Mouse (Mus musculus) forebrain, embryonic 12.5 days (tissue): ENCODE measurements around the gene Ube2a. TPM values are rescaled to one million over a fixed set of nuclear protein-coding genes. Genes with fewer than 3 reads are reported as not detected.

ENCODE experiments used
- ATAC-seq: fragments of 200-750 bp; cut with Nextera tagmentation; 2 replicates; pipeline ENCODE4 v1.8.0; 2017; ENCODE audit warnings: moderate TSS enrichment; ENCODE audit not compliant: low FRiP score
- H3K27ac ChIP-seq: fragments of 300-500 bp; sonication (generic); 2 replicates; pipeline ENCODE4 v1.5.1; 2016; ENCODE audit warnings: mild to moderate bottlenecking
- H3K27me3 ChIP-seq: fragments of 300-500 bp; sonication (generic); 2 replicates; pipeline ENCODE4 v1.6.1; 2016; ENCODE audit warnings: mild to moderate bottlenecking
- H3K36me3 ChIP-seq: fragments of 300-500 bp; sonication (generic); replicated peaks from 2 replicates; pipeline ENCODE4 v1.6.1; 2016; ENCODE audit warnings: mild to moderate bottlenecking
- H3K4me1 ChIP-seq: fragments of 300-500 bp; sonication (generic); 2 replicates; pipeline ENCODE4 v1.6.1; 2016
- H3K4me2 ChIP-seq: fragments of 300-500 bp; sonication (generic); 2 replicates; pipeline ENCODE4 v1.6.1; 2016; ENCODE audit warnings: mild to moderate bottlenecking, moderate library complexity
- H3K4me3 ChIP-seq: fragments of 300-500 bp; sonication (generic); replicated peaks from 2 replicates; pipeline ENCODE4 v1.5.1; 2016; ENCODE audit warnings: mild to moderate bottlenecking
- H3K9ac ChIP-seq: fragments of 300-500 bp; sonication (generic); 2 replicates; pipeline ENCODE4 v1.6.1; 2016; ENCODE audit warnings: mild to moderate bottlenecking
- H3K9me3 ChIP-seq: fragments of 300-500 bp; sonication (generic); 2 replicates; pipeline ENCODE4 v1.6.1; 2016
- WGBS: fragments of 180-500 bp; shearing (Covaris S2); methylation state at CpG from one replicate; pipeline ENCODE4 v1.1.7; 2016; 5-methylcytosine and 5-hydroxymethylcytosine counted together
- polyA plus RNA-seq: library from polyadenylated mRNA; unstranded; fragments of >200 nt; fragmentation: Nextera tagmentation; extraction: Ambion mirVana; gene quantifications from 2 replicates; pipeline ENCODE4 v1.2.1, GENCODE M21; 2016

The Ube2a gene
- polyA plus RNA-seq, 1 experiment from 2014 or later = 120 TPM

DNA sequence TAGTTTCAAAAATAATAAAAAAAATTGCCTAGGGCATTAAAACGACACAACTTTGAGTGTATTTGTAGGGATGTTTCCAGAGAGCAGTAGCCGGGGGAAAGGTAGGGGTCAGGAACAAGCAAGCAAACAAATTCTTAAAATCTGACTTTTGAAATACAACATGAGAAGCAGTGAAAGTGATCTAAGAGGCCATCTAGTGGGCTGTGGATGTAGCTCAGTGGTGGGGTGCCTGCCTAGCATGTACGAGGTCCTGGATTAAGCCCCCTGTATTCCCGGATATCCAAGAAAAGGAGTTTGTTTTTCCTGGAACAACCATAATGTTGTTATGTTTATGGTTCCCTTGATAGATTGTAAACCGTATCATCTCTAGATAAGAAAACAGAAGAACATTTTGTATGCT is 32.8 kb downstream of the Ube2a start:
- Histone ChIP-seq H3K36me3 (no peaks in the 10 kb centered on the region), H3K4me2 (no peak overlapping the region), H3K9me3 (no peaks in the 10 kb centered on the region), H3K27ac (no peak overlapping the region), H3K27me3 (no peaks in the 10 kb centered on the region), H3K4me1 (no peaks in the 10 kb centered on the region), H3K9ac (no peak overlapping the region), H3K4me3 (no peak overlapping the region)
- 46% methylated on average over 5 of the region's 5 CpGs for WGBS
- ATAC-seq = no peak

DNA sequence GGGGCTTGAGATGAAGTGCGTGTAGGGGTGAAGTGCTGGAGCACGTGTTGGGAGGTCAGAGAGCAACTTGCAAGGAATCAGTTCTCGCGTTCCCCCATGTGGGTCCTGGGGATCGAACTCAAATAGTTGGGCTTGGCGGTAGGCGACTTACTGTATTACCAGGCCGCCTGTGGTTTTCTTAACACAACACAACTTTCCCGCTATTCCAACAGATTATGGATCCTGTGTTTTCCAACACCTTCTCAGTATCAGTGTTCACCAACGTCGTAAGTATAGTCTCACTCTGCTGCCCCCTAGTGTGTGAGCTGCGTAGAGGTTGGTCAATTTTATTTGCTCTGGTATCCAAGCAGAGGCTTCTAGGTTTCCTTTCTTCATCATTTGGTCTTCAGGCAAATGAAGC is 37.6 kb downstream of the Ube2a start:
- Histone ChIP-seq H3K9me3 (no peaks in the 10 kb centered on the region), H3K4me1 (no peaks in the 10 kb centered on the region), H3K27me3 (no peaks in the 10 kb centered on the region), H3K9ac (no peak overlapping the region), H3K27ac (no peak overlapping the region), H3K4me2 (no peak overlapping the region), H3K4me3 (no peak overlapping the region), H3K36me3 (no peaks in the 10 kb centered on the region)
- ATAC-seq = no peak
- 45% methylated on average over 12 of the region's 12 CpGs for WGBS

DNA sequence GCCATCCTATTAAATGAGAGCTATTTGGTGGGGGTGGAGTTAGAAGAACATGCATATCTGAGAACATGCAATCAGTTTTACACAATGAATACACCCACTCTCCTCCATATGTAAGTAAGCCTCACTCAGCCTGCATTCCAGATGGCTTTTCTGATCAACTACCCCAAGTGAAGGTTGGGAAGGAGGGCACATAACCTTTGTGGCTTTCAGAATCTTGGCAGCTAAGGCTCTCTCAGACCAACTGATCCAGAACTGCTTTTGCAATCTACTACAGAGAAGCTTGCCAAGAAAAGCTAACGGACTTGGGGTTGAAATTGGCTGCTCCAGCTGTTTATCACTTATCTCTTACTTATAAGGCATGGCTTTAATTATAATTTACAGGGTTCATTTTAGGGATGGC is 44.0 kb downstream of the Ube2a start:
- H3K36me3 ChIP-seq = no peaks in the 10 kb centered on the region
- H3K27me3 ChIP-seq = no peaks in the 10 kb centered on the region
- no peak overlapping the region for H3K9ac ChIP-seq
- no peak for ATAC-seq
- H3K27ac ChIP-seq = no peak overlapping the region
- WGBS = 97% methylated on average over 1 of the region's 1 CpGs
- no peak overlapping the region for H3K4me2 ChIP-seq
- H3K9me3 ChIP-seq = no peaks in the 10 kb centered on the region
- H3K4me3 ChIP-seq = no peak overlapping the region
- no peaks in the 10 kb centered on the region for H3K4me1 ChIP-seq

DNA sequence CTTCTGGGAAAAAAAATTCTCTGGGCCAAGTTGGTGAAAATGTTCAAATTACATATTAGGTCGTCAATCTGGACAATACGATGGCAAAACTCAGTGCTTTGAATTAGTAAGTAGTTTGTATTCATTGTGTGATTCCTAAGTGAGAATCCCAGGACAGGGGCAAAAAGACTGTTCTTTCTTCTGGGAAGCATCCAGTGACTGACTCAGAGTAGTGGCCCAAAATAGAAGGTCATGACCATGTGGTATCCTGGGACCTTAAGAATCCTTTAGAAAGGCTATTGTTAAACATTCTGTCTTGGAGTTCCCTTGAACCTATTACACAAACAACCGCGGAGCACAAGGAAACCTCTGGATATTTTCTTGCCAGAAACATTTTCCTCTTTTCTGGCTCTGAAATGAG is 47.6 kb downstream of the Ube2a start:
- ATAC-seq = no peak
- Histone ChIP-seq H3K9me3 (no peaks in the 10 kb centered on the region), H3K4me3 (no peak overlapping the region), H3K4me2 (no peak overlapping the region), H3K27me3 (no peaks in the 10 kb centered on the region), H3K36me3 (no peaks in the 10 kb centered on the region), H3K4me1 (no peaks in the 10 kb centered on the region), H3K27ac (no peak overlapping the region), H3K9ac (no peak overlapping the region)
- 90% methylated on average over 4 of the region's 4 CpGs for WGBS

DNA sequence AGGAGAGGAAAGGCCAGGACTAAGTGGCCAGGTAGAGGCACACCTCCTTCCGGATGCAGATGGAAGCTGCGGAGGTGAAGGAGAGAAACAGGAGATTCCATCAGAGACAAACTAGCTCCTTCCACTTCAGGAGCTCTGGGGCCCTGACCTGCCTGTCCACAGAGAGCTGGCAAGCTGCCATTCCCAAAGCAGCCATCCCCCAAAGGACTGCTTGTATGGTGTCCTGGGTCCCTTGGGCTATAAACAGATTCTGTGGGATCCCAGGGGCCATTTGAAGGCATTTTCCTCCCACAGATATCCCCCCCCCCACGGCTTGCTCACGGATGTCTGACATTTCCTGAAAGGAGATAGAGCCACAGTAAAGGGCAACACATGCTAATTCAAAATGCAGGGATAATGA is 55.1 kb downstream of the Ube2a start:
- no peaks in the 10 kb centered on the region for H3K36me3 ChIP-seq
- H3K4me2 ChIP-seq = no peak overlapping the region
- no peak overlapping the region for H3K27ac ChIP-seq
- no peaks in the 10 kb centered on the region for H3K9me3 ChIP-seq
- no peak overlapping the region for H3K4me3 ChIP-seq
- H3K27me3 ChIP-seq = no peaks in the 10 kb centered on the region
- WGBS = 85% methylated on average over 4 of the region's 4 CpGs
- H3K4me1 ChIP-seq = no peaks in the 10 kb centered on the region
- no peak overlapping the region for H3K9ac ChIP-seq
- no peak for ATAC-seq

DNA sequence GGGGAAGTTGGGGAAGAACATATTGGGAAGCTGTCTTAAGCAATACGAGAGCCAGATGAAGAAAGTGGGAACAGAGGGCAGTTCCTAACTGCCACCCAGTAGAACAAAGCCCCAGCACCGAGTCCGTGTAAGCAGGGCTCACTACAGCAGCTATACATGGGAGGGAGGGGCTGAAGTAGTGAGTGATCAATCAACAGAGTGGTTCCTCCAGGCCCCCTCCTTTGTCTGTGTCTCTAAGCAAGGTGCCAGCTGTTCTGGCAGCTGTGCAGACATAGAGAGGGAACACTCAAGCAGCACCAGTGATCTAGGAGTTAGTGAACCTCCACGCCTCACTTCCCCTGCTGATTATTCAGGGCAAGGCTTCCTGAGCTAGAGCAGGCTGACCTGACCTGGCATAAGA is 56.0 kb downstream of the Ube2a start:
- H3K27me3 ChIP-seq = no peaks in the 10 kb centered on the region
- no peak overlapping the region for H3K4me2 ChIP-seq
- H3K9ac ChIP-seq = no peak overlapping the region
- H3K4me3 ChIP-seq = no peak overlapping the region
- H3K9me3 ChIP-seq = no peaks in the 10 kb centered on the region
- ATAC-seq = no peak
- no peak overlapping the region for H3K27ac ChIP-seq
- 83% methylated on average over 4 of the region's 4 CpGs for WGBS
- no peaks in the 10 kb centered on the region for H3K4me1 ChIP-seq
- H3K36me3 ChIP-seq = no peaks in the 10 kb centered on the region

DNA sequence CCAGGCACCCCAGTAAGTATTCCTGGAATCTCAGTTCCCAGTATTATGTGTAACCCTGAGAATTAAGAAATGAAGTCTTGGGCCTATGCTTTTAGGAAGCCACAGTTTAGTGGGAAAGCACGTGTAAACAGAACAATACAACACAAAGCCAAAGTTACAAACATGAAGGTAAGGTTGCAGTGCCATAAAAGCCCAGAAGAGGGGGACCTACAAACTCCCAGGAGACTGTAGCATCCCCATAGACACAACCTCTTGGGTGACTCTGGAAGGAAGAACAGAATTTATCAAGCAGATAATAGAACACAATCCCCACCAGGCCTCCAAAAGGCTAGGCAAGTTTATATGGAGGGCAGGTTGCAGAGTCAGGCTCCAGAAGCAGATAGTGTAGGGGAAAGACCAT is 56.9 kb downstream of the Ube2a start:
- no peak overlapping the region for H3K4me3 ChIP-seq
- WGBS = 40% methylated on average over 1 of the region's 1 CpGs
- no peak overlapping the region for H3K4me2 ChIP-seq
- H3K4me1 ChIP-seq = no peaks in the 10 kb centered on the region
- no peak for ATAC-seq
- H3K9me3 ChIP-seq = no peaks in the 10 kb centered on the region
- H3K27ac ChIP-seq = no peak overlapping the region
- H3K9ac ChIP-seq = no peak overlapping the region
- no peaks in the 10 kb centered on the region for H3K27me3 ChIP-seq
- H3K36me3 ChIP-seq = no peaks in the 10 kb centered on the region

Other genes starting within 250 kb of the Ube2a start
- 3.9 and 4.4 TPM in 2 replicates for gene Akap17b, start 228.5 kb upstream of the Ube2a start, polyA plus RNA-seq
- 0.47 and 0.86 TPM in 2 replicates for gene Slc25a43, start 130.2 kb upstream of the Ube2a start, polyA plus RNA-seq
- gene Slc25a5, start 78.2 kb upstream of the Ube2a start, polyA plus RNA-seq = 694 and 710 TPM in 2 replicates
- 33.0 and 33.5 TPM in 2 replicates for gene C330007P06Rik, start 211 bp downstream of the Ube2a start, polyA plus RNA-seq
- 6.3 and 6.7 TPM in 2 replicates for gene Nkrf, start 29.0 kb downstream of the Ube2a start, polyA plus RNA-seq
- gene Sept6, start 117.9 kb downstream of the Ube2a start, polyA plus RNA-seq = 45.8 and 48.9 TPM in 2 replicates
- gene Sowahd, start 174.9 kb downstream of the Ube2a start, polyA plus RNA-seq = not detected in 2 replicates
- 451 and 481 TPM in 2 replicates for gene Rpl39, start 211.5 kb downstream of the Ube2a start, polyA plus RNA-seq
- 29.7 and 30.1 TPM in 2 replicates for gene Upf3b, start 236.4 kb downstream of the Ube2a start, polyA plus RNA-seq